Mouse (Mus musculus) B cell, adult 2 months (primary cell): ENCODE data around the gene Ccnt1.

Experiments
- DNase-seq, 2 experiments: peaks; one replicate each; pipeline ENCODE4 v3.0.0; 2022

Gene Ccnt1

GRCm38 (mm10) chr15:98507321-98507720 lies 63.4 kb downstream of the Ccnt1 start:
- no peak for DNase-seq

- no peak for DNase-seq
Observed at GRCm38 (mm10) chr15:98506253-98506957, 64.3 kb downstream of the Ccnt1 start.

- DNase-seq, result peak; percentile 92 to 94
Observed at GRCm38 (mm10) chr15:98504514-98504913, 66.2 kb downstream of the Ccnt1 start.

- no peak for DNase-seq
Observed at GRCm38 (mm10) chr15:98503317-98503716, 67.4 kb downstream of the Ccnt1 start.

GRCm38 (mm10) chr15:98497631-98498030 lies 73.1 kb downstream of the Ccnt1 start:
- DNase-seq, result no peak

- DNase-seq, result no peak
Observed at GRCm38 (mm10) chr15:98492102-98492501, 78.6 kb downstream of the Ccnt1 start, which contains the start of gene Olfr279. Gene Olfr279 (plus strand): TSS chr15:98492402.

GRCm38 (mm10) chr15:98491332-98491731 lies 79.4 kb downstream of the Ccnt1 start:
- DNase-seq, result no peak
